Mouse (Mus musculus) midbrain, embryonic 16.5 days (tissue): ENCODE data around the gene Gm45713. TPM values are rescaled to one million over a fixed set of nuclear protein-coding genes. Genes with fewer than 3 reads are reported as not detected.

Experiments
- ATAC-seq: fragments of 200-750 bp; cut with Nextera tagmentation; 2 replicates; pipeline ENCODE4 v1.8.0; 2017; ENCODE audit warnings: moderate TSS enrichment
- H3K27ac ChIP-seq: fragments of 300-500 bp; sonication (generic); 2 replicates; pipeline ENCODE4 v1.5.1; 2014; ENCODE audit warnings: mild to moderate bottlenecking, low read length, mixed read lengths
- H3K27me3 ChIP-seq: fragments of 300-500 bp; sonication (generic); 2 replicates; pipeline ENCODE4 v1.6.1; 2014; ENCODE audit warnings: low read depth, low read length, mixed read lengths; ENCODE audit not compliant: control insufficient read depth, insufficient read depth
- H3K36me3 ChIP-seq: fragments of 300-500 bp; sonication (generic); 2 replicates; pipeline ENCODE4 v1.6.1; 2014; ENCODE audit warnings: mild to moderate bottlenecking, low read length, moderate library complexity, mixed read lengths; ENCODE audit not compliant: control insufficient read depth, insufficient read depth
- H3K4me1 ChIP-seq: fragments of 300-500 bp; sonication (generic); 2 replicates; pipeline ENCODE4 v1.6.1; 2014; ENCODE audit warnings: mild to moderate bottlenecking, low read length, mixed read lengths; ENCODE audit not compliant: control insufficient read depth, insufficient read depth
- H3K4me2 ChIP-seq: fragments of 300-500 bp; sonication (generic); 2 replicates; pipeline ENCODE4 v1.6.1; 2014; ENCODE audit warnings: mild to moderate bottlenecking, low read length, mixed read lengths
- H3K4me3 ChIP-seq: fragments of 300-500 bp; sonication (generic); 2 replicates; pipeline ENCODE4 v1.5.1; 2014; ENCODE audit warnings: low read depth, mild to moderate bottlenecking, low read length, moderate library complexity, mixed read lengths
- H3K9ac ChIP-seq: fragments of 300-500 bp; sonication (generic); 2 replicates; pipeline ENCODE4 v1.6.1; 2014; ENCODE audit warnings: low read depth, low read length, mixed read lengths
- H3K9me3 ChIP-seq: fragments of 300-500 bp; sonication (generic); replicated peaks from 2 replicates; pipeline ENCODE4 v1.6.1; 2014; ENCODE audit warnings: mild to moderate bottlenecking, low read length, mixed read lengths; ENCODE audit not compliant: control insufficient read depth, poor library complexity, severe bottlenecking
- WGBS: fragments of 180-500 bp; shearing (Covaris S2); extraction: QIAGEN DNeasy Blood & Tissue Kit; methylation state at CpG from one replicate; pipeline ENCODE4 v1.1.7; 2014; 5-methylcytosine and 5-hydroxymethylcytosine counted together
- polyA plus RNA-seq: library from polyadenylated mRNA; unstranded; fragments of >200 nt; fragmentation: Nextera tagmentation; extraction: Ambion mirVana; gene quantifications from 2 replicates; pipeline ENCODE4 v1.2.1, GENCODE M21; 2015

Gm45713 gene
- polyA plus RNA-seq, 1 experiment from 2014 or later: not detected

DNA sequence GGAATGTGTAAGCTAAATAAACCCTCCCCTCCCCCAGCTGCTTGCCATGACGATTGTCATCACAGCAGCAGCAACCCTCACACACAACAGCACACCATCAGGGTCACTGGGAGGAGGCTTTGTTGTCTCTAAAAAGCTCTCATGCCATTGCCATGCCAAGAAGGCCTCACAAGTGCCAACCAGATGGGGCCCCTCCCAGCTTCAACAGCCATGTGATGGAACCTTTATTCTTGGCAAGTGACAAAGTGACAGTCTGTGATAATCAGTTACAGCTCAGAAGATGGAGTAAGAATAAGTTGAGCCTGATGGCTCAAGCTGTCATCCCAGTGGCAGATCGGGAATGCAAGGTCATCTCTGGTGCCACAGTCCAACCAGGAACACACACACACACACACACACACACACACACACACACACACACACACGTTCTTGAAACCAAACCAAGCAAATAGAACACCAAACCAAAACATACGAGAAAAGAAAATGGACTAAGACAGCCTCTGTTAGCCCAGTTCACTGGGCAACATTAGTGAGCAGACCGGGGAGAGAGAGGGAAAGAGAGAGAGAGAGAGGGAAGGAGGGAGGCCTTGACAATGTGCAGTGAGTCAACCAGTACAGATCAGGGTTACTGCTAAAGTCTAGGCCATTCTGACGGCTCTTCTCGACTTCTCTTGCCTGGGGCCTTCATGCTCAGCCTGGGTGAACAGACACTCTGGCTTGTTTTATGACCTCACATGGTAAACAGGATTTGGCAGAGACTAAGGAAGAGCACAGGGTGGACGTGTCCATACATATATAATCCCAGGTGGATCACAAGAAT is 4.1 kb upstream of the Gm45713 start:
- peaks cover 4% of the 10 kb centered on the region; the same call in 1 of the 2 replicates for H3K4me1 ChIP-seq
- ATAC-seq: no peak
- WGBS: 82% methylated on average over 8 of the region's 8 CpGs
- no peak overlapping the region for H3K27ac ChIP-seq
- no peak overlapping the region for H3K9ac ChIP-seq
- no peak overlapping the region for H3K4me2 ChIP-seq
- H3K36me3 ChIP-seq: peaks cover 6% of the 10 kb centered on the region; the same call in 1 of the 2 replicates
- no peaks in the 10 kb centered on the region for H3K9me3 ChIP-seq
- H3K27me3 ChIP-seq: peaks cover 14% of the 10 kb centered on the region
- no peak overlapping the region for H3K4me3 ChIP-seq

DNA sequence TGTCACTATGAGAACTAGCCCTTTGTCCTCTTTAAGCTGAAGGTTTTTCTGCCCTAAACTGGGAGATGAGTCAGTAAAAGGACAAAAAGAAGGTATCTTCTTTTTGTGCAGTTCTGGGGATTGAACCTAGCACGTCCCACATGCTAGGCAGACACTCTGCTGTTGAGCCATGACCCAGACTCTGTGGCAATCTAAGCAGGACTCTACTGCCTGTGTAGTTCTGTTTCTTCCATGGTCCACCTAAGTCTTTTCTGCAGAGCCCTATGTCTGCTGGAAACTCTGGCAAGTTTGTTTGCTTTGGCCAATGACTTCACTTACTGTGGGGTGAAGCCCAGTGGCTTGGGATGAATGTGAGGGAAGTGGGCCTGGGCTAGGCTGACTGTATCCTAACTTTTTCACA is 2.4 kb upstream of the Gm45713 start:
- Histone ChIP-seq H3K27ac (no peak overlapping the region), H3K36me3 (0 out of 2 replicates have a peak, but pooled peaks cover 2% of the 10 kb centered on the region), H3K27me3 (peaks cover 14% of the 10 kb centered on the region), H3K9ac (no peak overlapping the region), H3K4me1 (peaks cover 4% of the 10 kb centered on the region; the same call in 1 of the 2 replicates), H3K4me3 (no peak overlapping the region), H3K4me2 (no peak overlapping the region), H3K9me3 (no peaks in the 10 kb centered on the region; the same call in 1 of the 2 replicates)
- no peak for ATAC-seq
- WGBS: 65% methylated on average over 1 of the region's 1 CpGs

DNA sequence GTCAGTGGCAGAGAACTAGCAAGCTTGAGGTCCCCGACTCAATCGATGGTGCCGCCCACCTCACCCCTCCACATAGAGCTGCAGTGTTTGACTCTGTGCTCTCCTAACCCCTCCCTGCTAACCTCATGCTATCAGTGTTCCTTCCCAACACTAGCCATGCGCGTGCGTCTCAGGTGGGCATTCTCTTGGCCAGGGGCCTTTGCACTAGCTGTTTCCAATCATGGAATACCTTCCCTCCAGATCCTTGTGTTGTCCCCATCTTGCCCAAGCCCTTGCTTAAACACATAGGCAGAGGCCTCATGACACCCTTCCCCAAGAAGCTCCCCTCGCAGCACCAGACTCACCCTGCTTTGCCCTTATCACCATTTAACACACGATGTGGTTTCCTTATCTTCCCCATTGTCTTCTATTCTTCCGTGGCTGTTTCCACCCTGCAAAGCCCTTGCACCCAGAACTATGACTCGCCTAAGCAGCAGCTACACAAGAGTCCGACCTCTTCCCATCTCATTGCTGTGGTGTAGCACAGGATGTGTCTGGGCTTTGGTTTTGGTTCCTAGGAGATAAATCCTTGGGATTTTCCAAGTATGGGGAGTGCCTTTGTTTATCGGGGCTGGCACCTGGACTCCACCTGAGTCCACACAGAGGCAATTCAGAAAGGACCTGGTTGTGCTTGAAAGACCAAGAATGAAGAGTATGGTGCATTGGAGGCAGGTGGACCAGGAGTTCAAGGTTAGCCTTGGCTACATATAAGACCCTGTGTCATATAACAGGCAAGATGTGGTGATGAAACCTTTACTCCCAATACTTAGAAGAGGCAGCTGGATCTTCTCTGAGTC is 1.4 kb upstream of the Gm45713 start:
- H3K4me1 ChIP-seq: peaks cover 4% of the 10 kb centered on the region; the same call in 1 of the 2 replicates
- H3K36me3 ChIP-seq: no peaks in the 10 kb centered on the region
- WGBS: 83% methylated on average over 12 of the region's 12 CpGs
- no peak overlapping the region for H3K4me2 ChIP-seq
- no peaks in the 10 kb centered on the region; the same call in 1 of the 2 replicates for H3K9me3 ChIP-seq
- no peak overlapping the region for H3K4me3 ChIP-seq
- H3K27ac ChIP-seq: no peak overlapping the region
- H3K27me3 ChIP-seq: peaks cover 14% of the 10 kb centered on the region
- H3K9ac ChIP-seq: no peak overlapping the region
- ATAC-seq: no peak

DNA sequence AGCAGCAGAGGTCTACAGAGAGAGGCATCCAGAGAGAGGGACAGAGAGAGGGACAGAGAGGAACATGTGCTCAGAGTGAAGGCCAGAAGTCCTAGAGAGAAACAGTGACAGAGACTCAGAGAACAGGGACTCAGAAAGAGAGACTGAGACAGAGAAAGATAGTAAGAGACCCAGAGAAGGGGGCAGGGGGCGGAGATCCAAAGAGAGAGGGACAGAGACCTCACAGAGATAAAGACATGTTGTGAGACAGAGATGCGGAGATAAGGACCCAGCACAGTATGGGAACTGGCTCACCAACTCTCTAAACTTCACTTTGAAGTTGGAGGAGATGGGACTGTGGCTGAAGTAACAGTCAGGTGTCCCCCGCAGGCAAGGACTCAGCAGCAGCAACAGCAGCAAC is 661 bp downstream of the Gm45713 start:
- Histone ChIP-seq H3K9ac (peak overlapping the region; percentile 68; the same call in 1 of the 2 replicates), H3K4me3 (no peak overlapping the region), H3K9me3 (no peaks in the 10 kb centered on the region; the same call in 1 of the 2 replicates), H3K36me3 (no peaks in the 10 kb centered on the region), H3K4me2 (no peak overlapping the region), H3K4me1 (peaks cover 4% of the 10 kb centered on the region; the same call in 1 of the 2 replicates), H3K27me3 (peaks cover 14% of the 10 kb centered on the region), H3K27ac (no peak overlapping the region)
- ATAC-seq: no peak
- WGBS: 85% methylated on average over 3 of the region's 3 CpGs

DNA sequence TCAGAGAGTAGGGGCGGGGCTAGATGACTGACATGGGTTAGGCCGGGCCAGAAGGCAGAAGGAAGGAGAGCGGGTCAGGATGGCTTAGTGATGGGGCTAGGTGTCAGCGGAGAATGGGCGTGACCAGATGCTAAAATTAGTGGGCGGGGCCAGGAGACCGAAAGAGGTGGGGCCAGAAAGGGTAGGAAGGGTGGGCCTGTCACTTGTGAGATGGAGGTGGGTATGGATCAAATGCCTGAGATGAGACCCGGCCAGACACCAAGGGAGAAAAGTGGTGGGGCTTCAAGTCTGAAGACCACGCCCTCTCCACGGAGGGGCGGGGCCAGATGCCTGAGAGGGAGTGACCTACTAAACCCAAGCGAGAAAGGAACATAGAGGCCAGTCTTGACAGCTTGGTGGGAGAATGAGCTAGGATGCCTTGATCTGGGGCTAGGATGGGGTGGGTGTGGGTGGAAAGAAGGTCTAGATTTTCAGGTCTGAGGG is 1.4 kb downstream of the Gm45713 start:
- 5% methylated on average over 12 of the region's 12 CpGs for WGBS
- H3K36me3 ChIP-seq: no peaks in the 10 kb centered on the region
- ATAC-seq: no peak
- H3K9ac ChIP-seq: no peak overlapping the region
- no peak overlapping the region for H3K4me3 ChIP-seq
- H3K4me1 ChIP-seq: peaks cover 6% of the 10 kb centered on the region
- H3K4me2 ChIP-seq: no peak overlapping the region
- H3K9me3 ChIP-seq: no peaks in the 10 kb centered on the region; the same call in 1 of the 2 replicates
- H3K27ac ChIP-seq: no peak overlapping the region
- H3K27me3 ChIP-seq: peaks cover 14% of the 10 kb centered on the region

DNA sequence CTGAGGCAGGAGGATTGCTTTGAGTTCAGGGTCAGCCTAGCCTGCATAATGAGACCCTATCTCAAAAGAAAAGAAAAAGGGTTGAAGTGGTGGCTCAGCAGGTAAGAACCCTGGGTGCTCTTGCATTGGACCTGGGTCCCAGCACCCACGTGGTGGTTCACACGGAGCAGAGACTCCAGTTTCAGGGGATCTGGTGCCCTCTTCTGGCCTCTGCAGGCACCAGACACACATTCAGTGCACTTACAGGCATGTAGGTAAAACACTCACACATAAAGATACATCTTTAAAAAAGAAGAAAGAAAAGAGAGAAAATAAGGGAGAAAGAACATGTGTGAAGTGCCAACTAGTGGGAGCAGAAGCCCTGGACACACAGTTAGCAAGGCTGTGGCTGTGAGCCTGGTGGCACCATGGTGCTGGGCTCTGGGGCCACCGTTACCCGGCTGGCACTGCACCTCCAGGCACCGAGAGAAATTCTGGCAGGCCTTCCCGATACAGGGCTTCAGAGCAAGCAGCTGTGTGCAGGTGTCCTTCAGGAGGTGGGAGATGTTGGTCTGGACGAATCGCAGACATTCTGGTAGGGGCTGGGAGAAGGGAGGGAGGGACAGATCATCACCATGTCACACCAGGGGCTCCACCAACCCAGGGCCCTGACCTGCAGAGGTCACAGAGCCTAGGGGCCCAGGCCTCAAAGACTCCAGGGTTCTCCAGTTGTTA is 2.4 kb downstream of the Gm45713 start:
- H3K27ac ChIP-seq: no peak overlapping the region
- WGBS: 74% methylated on average over 8 of the region's 8 CpGs
- no peak overlapping the region for H3K4me3 ChIP-seq
- no peak overlapping the region for H3K9ac ChIP-seq
- ATAC-seq: no peak
- no peaks in the 10 kb centered on the region for H3K36me3 ChIP-seq
- H3K4me1 ChIP-seq: peaks cover 10% of the 10 kb centered on the region
- H3K4me2 ChIP-seq: no peak overlapping the region
- peaks cover 14% of the 10 kb centered on the region for H3K27me3 ChIP-seq
- no peaks in the 10 kb centered on the region; the same call in 1 of the 2 replicates for H3K9me3 ChIP-seq

DNA sequence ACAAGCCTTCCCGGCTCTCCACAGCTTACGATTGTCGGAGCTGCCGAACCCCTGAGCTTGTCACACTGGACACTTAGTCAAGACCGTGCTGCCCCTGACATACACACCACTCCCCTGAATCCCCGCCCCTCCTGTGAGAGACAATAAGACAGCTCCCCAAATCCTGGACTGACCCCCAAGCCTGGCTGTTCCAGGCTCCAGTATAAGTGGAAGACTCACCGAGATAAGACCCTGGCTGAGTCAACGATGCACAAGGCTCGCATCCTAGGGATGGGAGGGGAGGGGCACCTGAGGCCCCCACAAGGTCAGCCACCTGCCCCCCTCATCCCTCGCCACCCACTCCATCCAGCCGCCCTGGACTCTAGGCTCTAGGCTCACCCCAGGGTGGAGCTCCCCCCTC is 4.2 kb downstream of the Gm45713 start:
- no peak overlapping the region for H3K27ac ChIP-seq
- 76% methylated on average over 11 of the region's 11 CpGs for WGBS
- no peaks in the 10 kb centered on the region; the same call in 1 of the 2 replicates for H3K9me3 ChIP-seq
- no peak overlapping the region for H3K4me3 ChIP-seq
- H3K9ac ChIP-seq: no peak overlapping the region
- peaks cover 19% of the 10 kb centered on the region for H3K4me1 ChIP-seq
- peaks cover under 1% of the 10 kb centered on the region; the same call in 1 of the 2 replicates for H3K36me3 ChIP-seq
- peaks cover 7% of the 10 kb centered on the region for H3K27me3 ChIP-seq
- H3K4me2 ChIP-seq: no peak overlapping the region
- no peak for ATAC-seq

DNA sequence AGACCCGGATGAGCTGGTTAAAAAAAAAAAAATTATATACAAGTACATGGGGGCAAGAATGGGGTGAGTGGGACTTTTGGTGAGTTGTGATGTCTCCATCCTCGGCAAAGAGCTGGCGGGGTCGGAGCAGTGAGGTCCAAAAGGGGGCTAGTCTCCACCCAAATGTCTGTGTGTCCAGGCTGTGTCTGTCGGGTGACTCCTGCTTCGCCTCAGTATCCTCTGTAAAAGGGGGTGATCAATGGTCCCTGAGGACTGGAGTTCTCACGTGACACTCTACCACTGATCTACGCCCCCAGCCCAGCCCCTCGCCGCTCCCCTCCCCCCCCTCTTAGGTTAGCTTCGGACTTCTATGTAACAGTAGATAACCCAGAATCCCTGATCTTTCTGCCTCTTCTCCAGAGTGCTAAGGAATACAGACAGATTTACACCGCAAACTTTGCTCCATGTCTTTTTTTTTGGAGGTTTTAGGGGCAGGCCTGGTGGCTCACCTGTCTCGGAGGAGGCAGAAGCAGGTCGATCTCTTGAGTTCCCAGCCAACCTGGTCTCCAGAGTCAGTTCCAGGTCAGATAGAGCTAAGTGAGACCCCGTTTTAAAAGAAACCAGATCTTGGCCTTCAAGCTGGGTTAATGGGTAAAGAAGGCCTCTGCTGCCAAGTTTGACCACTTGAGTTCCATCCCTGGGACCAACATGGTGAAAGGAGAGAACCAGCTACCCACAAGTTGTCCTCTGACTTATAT is 6.1 kb downstream of the Gm45713 start:
- H3K9ac ChIP-seq: peak overlapping the region; percentile 67; the same call in 1 of the 2 replicates
- no peak for ATAC-seq
- peak overlapping the region; percentile 91 for H3K27ac ChIP-seq
- no peaks in the 10 kb centered on the region for H3K27me3 ChIP-seq
- 55% methylated on average over 15 of the region's 15 CpGs for WGBS
- peaks cover 18% of the 10 kb centered on the region for H3K36me3 ChIP-seq
- H3K4me1 ChIP-seq: peaks cover 26% of the 10 kb centered on the region
- peak overlapping the region; percentile 78 for H3K4me2 ChIP-seq
- peak overlapping the region; percentile 48 for H3K4me3 ChIP-seq
- H3K9me3 ChIP-seq: no peaks in the 10 kb centered on the region; the same call in 1 of the 2 replicates
